Mouse (Mus musculus) stomach, postnatal 0 days (tissue): ENCODE measurements around the gene Tcea2. TPM values are rescaled to one million over a fixed set of nuclear protein-coding genes. Genes with fewer than 3 reads are reported as not detected.
A peak's percentile ranks its signal among the peaks of the same experiment; 100 is the strongest.

ENCODE experiments used
- ATAC-seq: fragments of 200-750 bp; cut with Nextera tagmentation; 2 replicates; pipeline ENCODE4 v1.8.0; 2017; ENCODE audit not compliant: low FRiP score, low TSS enrichment
- DNase-seq: peaks from one replicate; pipeline ENCODE4 v3.0.0-alpha.2; 2016; ENCODE audit warnings: low spot score
- H3K27ac ChIP-seq: fragments of 300-500 bp; sonication (generic); replicated peaks from 2 replicates; pipeline ENCODE4 v1.5.1; 2014; ENCODE audit warnings: mild to moderate bottlenecking, control low read depth
- H3K27me3 ChIP-seq: fragments of 300-500 bp; sonication (generic); 2 replicates; pipeline ENCODE4 v1.6.1; 2014; ENCODE audit warnings: low read length; ENCODE audit not compliant: control insufficient read depth, insufficient read depth
- H3K36me3 ChIP-seq: fragments of 300-500 bp; sonication (generic); 2 replicates; pipeline ENCODE4 v1.6.1; 2014; ENCODE audit warnings: low read length, mixed read lengths; ENCODE audit not compliant: control insufficient read depth, insufficient read depth
- H3K4me1 ChIP-seq: fragments of 300-500 bp; sonication (generic); replicated peaks from 2 replicates; pipeline ENCODE4 v1.6.1; 2014; ENCODE audit warnings: antibody characterized with exemption; ENCODE audit not compliant: control insufficient read depth, insufficient read depth
- H3K4me2 ChIP-seq: fragments of 300-500 bp; sonication (generic); replicated peaks from 2 replicates; pipeline ENCODE4 v1.6.1; 2014; ENCODE audit warnings: low read depth, mild to moderate bottlenecking, control low read depth, moderate library complexity
- H3K4me3 ChIP-seq: fragments of 300-500 bp; sonication (generic); 2 replicates; pipeline ENCODE4 v1.5.1; 2014; ENCODE audit warnings: low read depth, low read length, control low read depth
- H3K9ac ChIP-seq: fragments of 300-500 bp; sonication (generic); 2 replicates; pipeline ENCODE4 v1.6.1; 2014; ENCODE audit warnings: mild to moderate bottlenecking, low read length, control low read depth, mixed read lengths
- H3K9me3 ChIP-seq: fragments of 300-500 bp; sonication (generic); 2 replicates; pipeline ENCODE4 v1.6.1; 2016; ENCODE audit warnings: low read length; ENCODE audit not compliant: control insufficient read depth
- CTCF ChIP-seq: IDR thresholded peaks from 2 replicates; pipeline ENCODE4 v1.5.1; 2016; ENCODE audit warnings: antibody characterized with exemption, low read depth, mild to moderate bottlenecking, moderate library complexity
- EP300 ChIP-seq: optimal IDR thresholded peaks from 2 replicates; pipeline ENCODE3; 2016; ENCODE audit warnings: antibody characterized with exemption
- WGBS: fragments of 180-500 bp; shearing (Covaris S2); extraction: QIAGEN DNeasy Blood & Tissue Kit; methylation state at CpG from one replicate; pipeline ENCODE4 v1.1.7; 2014; 5-methylcytosine and 5-hydroxymethylcytosine counted together
- polyA plus RNA-seq: library from polyadenylated mRNA; unstranded; fragments of >200 nt; fragmentation: Nextera tagmentation; extraction: Ambion mirVana; gene quantifications from 2 replicates; pipeline ENCODE4 v1.2.1, GENCODE M21; 2015

Tcea2 gene
- polyA plus RNA-seq, 1 experiment from 2014 or later: 12.7 TPM

- no peak for ATAC-seq
- no peak for TF ChIP-seq CTCF
- no peak for TF ChIP-seq EP300
- no peak overlapping the region for H3K4me3 ChIP-seq
Observed at GRCm38 (mm10) chr2:181691083-181691482, 11.0 kb downstream of the Tcea2 start.

GRCm38 (mm10) chr2:181691571-181691970 lies 11.5 kb downstream of the Tcea2 start:
- Histone ChIP-seq H3K9me3 (no peaks in the 10 kb centered on the region), H3K4me3 (no peak overlapping the region), H3K27me3 (no peaks in the 10 kb centered on the region), H3K4me1 (peaks cover 2% of the 10 kb centered on the region; the same call in 1 of the 2 replicates), H3K9ac (no peak overlapping the region), H3K27ac (no peak overlapping the region), H3K4me2 (no peak overlapping the region), H3K36me3 (0 out of 2 replicates have a peak, but pooled peaks cover 3% of the 10 kb centered on the region)
- DNase-seq (peak; percentile 11), ATAC-seq (no peak)
- TF ChIP-seq EP300: no peak
- no peak for TF ChIP-seq CTCF
- 87% methylated on average over 4 of the region's 4 CpGs for WGBS

More at GRCm38 (mm10) chr2:181691083-181691482, 11.0 kb downstream of the Tcea2 start:
- H3K27me3 ChIP-seq: no peaks in the 10 kb centered on the region
- WGBS: 76% methylated on average over 6 of the region's 6 CpGs
- DNase-seq: peak; percentile 10
- no peak overlapping the region for H3K4me2 ChIP-seq
- no peaks in the 10 kb centered on the region for H3K9me3 ChIP-seq
- H3K9ac ChIP-seq: no peak overlapping the region
- H3K4me1 ChIP-seq: peaks cover 2% of the 10 kb centered on the region; the same call in 1 of the 2 replicates
- 0 out of 2 replicates have a peak, but pooled peaks cover 3% of the 10 kb centered on the region for H3K36me3 ChIP-seq
- H3K27ac ChIP-seq: no peak overlapping the region

GRCm38 (mm10) chr2:181692304-181692703 lies 12.2 kb downstream of the Tcea2 start:
- H3K4me2 ChIP-seq: no peak overlapping the region; the same call in 1 of the 2 replicates
- TF ChIP-seq EP300 (no peak), CTCF (no peak)
- no peaks in the 10 kb centered on the region for H3K27me3 ChIP-seq
- no peak overlapping the region for H3K9ac ChIP-seq
- no peak overlapping the region for H3K4me3 ChIP-seq
- no peak overlapping the region for H3K27ac ChIP-seq
- no peaks in the 10 kb centered on the region for H3K9me3 ChIP-seq
- 85% methylated on average over 3 of the region's 3 CpGs for WGBS
- ATAC-seq: no peak
- peak; percentile 9 for DNase-seq
- H3K4me1 ChIP-seq: peaks cover 2% of the 10 kb centered on the region; the same call in 1 of the 2 replicates
- H3K36me3 ChIP-seq: 0 out of 2 replicates have a peak, but pooled peaks cover 3% of the 10 kb centered on the region

GRCm38 (mm10) chr2:181693339-181694280 lies 13.5 kb downstream of the Tcea2 start, which contains the start of gene Rgs19:
Rgs19 (minus strand) TSS chr2:181693977.
- no peaks in the 10 kb centered on the region for H3K27me3 ChIP-seq
- 0 out of 2 replicates have a peak, but pooled peaks cover 3% of the 10 kb centered on the region for H3K36me3 ChIP-seq
- peak within 1 kb of the TSS; percentile 95 for H3K4me2 ChIP-seq
- WGBS: under 1% methylated on average over 73 of the region's 75 CpGs
- 0 out of 2 replicates have a peak within 1 kb of the TSS, but pooled peaks have one; percentile 31 for H3K27ac ChIP-seq
- H3K4me1 ChIP-seq: peaks cover 2% of the 10 kb centered on the region; the same call in 1 of the 2 replicates
- no peaks in the 10 kb centered on the region for H3K9me3 ChIP-seq
- no peak for TF ChIP-seq EP300
- TF ChIP-seq CTCF: no peak
- DNase-seq (peak; percentile 78), ATAC-seq (peak; percentile 81)
- H3K9ac ChIP-seq: peak within 1 kb of the TSS; percentile 62
- peak within 1 kb of the TSS; percentile 61 for H3K4me3 ChIP-seq

- 87% methylated on average over 3 of the region's 3 CpGs for WGBS
Observed at GRCm38 (mm10) chr2:181694581-181694980, 14.5 kb downstream of the Tcea2 start.

More at GRCm38 (mm10) chr2:181694581-181694980, 14.5 kb downstream of the Tcea2 start:
- H3K4me2 ChIP-seq: no peak overlapping the region
- H3K27ac ChIP-seq: no peak overlapping the region
- DNase-seq (peak; percentile 11), ATAC-seq (no peak)
- no peak overlapping the region for H3K4me3 ChIP-seq
- H3K9me3 ChIP-seq: no peaks in the 10 kb centered on the region
- H3K4me1 ChIP-seq: peaks cover 2% of the 10 kb centered on the region; the same call in 1 of the 2 replicates
- TF ChIP-seq CTCF (no peak), EP300 (no peak)
- H3K27me3 ChIP-seq: no peaks in the 10 kb centered on the region
- H3K36me3 ChIP-seq: no peaks in the 10 kb centered on the region
- H3K9ac ChIP-seq: no peak overlapping the region
